Mouse (Mus musculus) erythroblast, embryonic 14.5 days (primary cell): Measurements from ENCODE around the gene Palmd. TPM values are rescaled to one million over a fixed set of nuclear protein-coding genes. Genes with fewer than 3 reads are reported as not detected.

Experiments
- H3K27me3 ChIP-seq: 2 replicates; pipeline ENCODE4 v1.6.1; 2012; ENCODE audit warnings: inconsistent platforms; ENCODE audit not compliant: control insufficient read depth
- H3K36me3 ChIP-seq: 2 replicates; pipeline ENCODE4 v1.6.1; 2012; ENCODE audit warnings: mild to moderate bottlenecking, inconsistent platforms; ENCODE audit not compliant: control insufficient read depth
- H3K4me1 ChIP-seq: 2 replicates; pipeline ENCODE4 v1.6.1; 2012; ENCODE audit warnings: inconsistent platforms; ENCODE audit not compliant: control insufficient read depth
- H3K4me3 ChIP-seq: replicated peaks from 2 replicates; pipeline ENCODE3; 2012; ENCODE audit warnings: moderate library complexity, mild to moderate bottlenecking, inconsistent platforms
- H3K9me3 ChIP-seq: 2 replicates; pipeline ENCODE4 v1.6.1; 2012; ENCODE audit warnings: low read length, inconsistent platforms, mixed read lengths; ENCODE audit not compliant: control insufficient read depth
- GATA1 ChIP-seq: IDR thresholded peaks from 2 replicates; pipeline ENCODE4 v1.6.1; 2012; ENCODE audit warnings: low read length, inconsistent platforms, mixed read lengths
- TAL1 ChIP-seq: IDR thresholded peaks from 3 replicates; pipeline ENCODE4 v1.6.1; 2012; ENCODE audit warnings: low read length, inconsistent platforms, mixed read lengths
- polyA plus RNA-seq: library from polyadenylated mRNA; stranded (reverse); fragments of >175 nt; gene quantifications from 2 replicates; pipeline ENCODE4 v1.2.3, GENCODE M21; 2012

Palmd gene
- polyA plus RNA-seq, 1 experiment: not detected

GRCm38 (mm10) chr3:116963213-116963612 lies 5.6 kb downstream of the Palmd start:
- Histone ChIP-seq H3K36me3 (no peaks in the 10 kb centered on the region), H3K4me1 (no peaks in the 10 kb centered on the region), H3K4me3 (no peak overlapping the region), H3K9me3 (no peaks in the 10 kb centered on the region), H3K27me3 (no peaks in the 10 kb centered on the region)
- no peak for TF ChIP-seq GATA1
- TF ChIP-seq TAL1: no peak

DNA sequence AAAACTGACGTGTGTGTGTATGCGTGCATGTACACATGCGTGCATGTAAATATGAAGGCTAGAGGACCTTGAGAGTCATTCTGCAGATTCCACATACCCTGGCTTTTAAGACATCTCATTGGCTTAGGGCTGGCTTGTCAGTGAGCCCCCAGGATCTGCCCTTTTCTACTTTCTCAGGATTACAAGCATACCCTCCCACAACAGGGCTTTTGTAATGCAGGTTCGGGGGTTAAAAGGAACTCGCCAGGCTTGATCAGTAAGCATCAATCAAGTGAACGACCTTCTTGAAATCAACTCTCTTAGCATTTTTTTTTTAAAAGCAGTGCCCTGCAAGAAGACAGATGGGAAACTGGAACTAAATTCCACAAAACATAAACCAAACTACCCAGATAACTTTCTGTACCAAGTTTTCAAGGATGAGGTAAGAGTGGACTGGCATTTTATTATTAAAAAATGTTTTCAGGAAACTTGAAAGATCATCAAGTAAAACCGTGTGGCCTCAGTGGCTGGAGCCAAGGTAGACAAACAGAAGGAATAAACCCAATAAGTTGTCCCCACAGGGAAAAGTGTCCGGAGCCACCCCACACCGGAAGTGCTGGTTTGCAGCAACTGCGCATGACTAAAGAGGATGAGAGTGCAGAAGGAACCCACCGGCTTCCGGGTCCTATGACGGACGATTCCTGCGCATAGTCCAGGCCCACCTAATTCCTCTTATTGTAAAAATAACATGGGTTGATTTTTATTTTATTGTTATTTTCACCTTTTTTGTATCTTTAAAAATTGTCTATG lies 7.2 kb downstream of the Palmd start:
- H3K27me3 ChIP-seq: no peaks in the 10 kb centered on the region
- H3K4me3 ChIP-seq: no peak overlapping the region
- H3K9me3 ChIP-seq: no peaks in the 10 kb centered on the region
- no peaks in the 10 kb centered on the region for H3K4me1 ChIP-seq
- H3K36me3 ChIP-seq: no peaks in the 10 kb centered on the region
- TF ChIP-seq GATA1 (no peak), TAL1 (no peak)

DNA sequence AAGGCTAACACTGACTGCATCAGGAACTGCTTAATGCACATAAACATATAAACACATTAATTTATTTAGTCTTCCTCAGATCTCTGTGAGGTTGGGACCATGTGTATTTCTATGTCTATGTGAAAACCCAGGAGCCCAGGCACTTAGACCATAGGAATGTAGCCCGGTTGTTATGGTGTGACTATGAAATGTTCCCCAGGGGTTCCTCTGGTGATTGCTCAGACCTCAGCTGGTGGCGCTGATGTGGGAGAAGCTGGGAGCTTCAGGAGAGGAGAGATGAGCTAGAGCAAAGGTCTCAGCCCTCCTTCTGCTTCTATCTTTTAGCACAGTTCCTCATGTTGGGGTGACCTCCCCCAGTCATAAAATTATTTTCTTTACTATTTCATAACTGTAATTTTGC lies 8.4 kb downstream of the Palmd start:
- no peak overlapping the region for H3K4me3 ChIP-seq
- no peaks in the 10 kb centered on the region for H3K9me3 ChIP-seq
- no peaks in the 10 kb centered on the region for H3K4me1 ChIP-seq
- H3K27me3 ChIP-seq: no peaks in the 10 kb centered on the region
- TF ChIP-seq TAL1 (no peak), GATA1 (no peak)
- H3K36me3 ChIP-seq: no peaks in the 10 kb centered on the region

DNA sequence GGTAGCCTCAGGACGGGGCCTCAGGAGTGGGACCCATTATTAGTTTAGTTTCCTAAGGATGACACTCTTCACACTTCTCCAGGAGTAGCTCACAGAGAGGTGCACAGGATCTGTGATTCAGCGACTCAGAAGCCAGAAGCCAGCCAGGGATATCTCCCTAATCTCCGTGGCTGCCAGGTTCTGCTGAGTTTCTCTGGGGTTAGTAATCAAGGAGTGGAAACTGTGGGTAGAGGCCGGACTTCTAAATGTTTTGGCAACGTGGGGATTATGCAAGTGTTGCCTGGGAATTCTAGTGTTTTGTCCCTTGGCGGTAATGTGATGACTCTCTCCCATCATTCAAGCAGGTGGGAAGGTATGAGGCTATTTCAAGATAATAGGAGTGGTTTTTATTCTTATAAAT lies 13.7 kb downstream of the Palmd start:
- no peaks in the 10 kb centered on the region for H3K36me3 ChIP-seq
- TF ChIP-seq GATA1 (no peak), TAL1 (no peak)
- no peak overlapping the region for H3K4me3 ChIP-seq

DNA sequence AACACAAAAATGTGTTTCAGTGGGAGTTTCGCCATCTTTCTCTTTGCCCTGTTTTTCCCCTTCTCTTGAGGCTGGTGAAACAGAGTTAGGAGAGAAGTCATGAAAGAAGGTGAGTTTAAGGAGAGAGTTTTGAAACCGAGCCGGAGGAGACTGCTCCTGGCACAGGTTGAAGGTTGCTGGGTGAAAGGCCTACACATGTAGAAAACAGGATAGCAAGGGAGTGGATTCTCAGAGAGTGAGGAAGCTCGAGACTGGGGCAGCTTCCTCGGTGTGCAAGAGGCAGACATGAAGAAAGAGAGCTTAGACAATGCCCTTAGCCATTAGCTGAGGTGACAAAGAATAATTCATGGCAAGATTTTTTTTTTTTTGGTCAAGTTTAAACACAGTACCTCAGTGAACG lies 15.4 kb downstream of the Palmd start:
- Histone ChIP-seq H3K4me1 (no peaks in the 10 kb centered on the region), H3K4me3 (no peak overlapping the region), H3K36me3 (no peaks in the 10 kb centered on the region), H3K9me3 (no peaks in the 10 kb centered on the region), H3K27me3 (no peaks in the 10 kb centered on the region)
- TF ChIP-seq GATA1 (no peak), TAL1 (no peak)

More for the DNA sequence above, 13.7 kb downstream of the Palmd start:
- H3K27me3 ChIP-seq: no peaks in the 10 kb centered on the region
- no peaks in the 10 kb centered on the region for H3K4me1 ChIP-seq
- no peaks in the 10 kb centered on the region for H3K9me3 ChIP-seq

DNA sequence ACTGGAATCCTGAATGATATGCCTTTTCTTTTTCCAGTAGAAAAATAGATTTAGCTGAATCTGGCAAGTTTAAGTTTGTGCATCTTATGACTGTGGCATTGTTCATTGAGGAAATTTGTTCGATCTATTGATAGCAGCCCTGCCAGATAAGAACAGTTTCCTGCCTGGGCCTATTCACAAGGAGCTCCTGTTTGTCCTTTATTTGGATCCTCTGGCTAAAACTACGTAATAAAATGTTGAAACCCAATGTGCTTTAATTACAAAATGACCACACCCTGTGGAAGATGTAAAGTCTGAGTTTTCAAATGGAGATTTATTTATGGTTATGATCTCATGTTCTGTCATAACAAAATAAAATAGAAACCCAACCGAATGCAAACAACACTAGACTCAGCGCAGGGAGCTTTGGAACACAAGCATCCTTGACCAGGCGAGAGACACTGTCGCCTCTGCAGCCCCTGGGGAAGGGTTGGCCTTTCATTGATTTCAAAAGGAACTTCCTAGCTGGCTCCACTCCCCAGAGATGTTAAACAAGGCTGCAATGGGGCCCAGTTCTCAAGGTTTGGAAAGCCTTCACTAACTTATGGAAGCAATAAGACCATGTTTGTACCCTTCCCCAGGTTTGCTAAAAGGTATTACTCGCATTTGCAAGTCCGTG lies 16.4 kb downstream of the Palmd start:
- TF ChIP-seq TAL1: no peak
- TF ChIP-seq GATA1: no peak
- H3K9me3 ChIP-seq: no peaks in the 10 kb centered on the region
- no peaks in the 10 kb centered on the region for H3K27me3 ChIP-seq
- H3K4me1 ChIP-seq: no peaks in the 10 kb centered on the region
- H3K36me3 ChIP-seq: no peaks in the 10 kb centered on the region
- no peak overlapping the region for H3K4me3 ChIP-seq

GRCm38 (mm10) chr3:116951489-116951888 lies 17.3 kb downstream of the Palmd start:
- no peaks in the 10 kb centered on the region for H3K9me3 ChIP-seq
- H3K27me3 ChIP-seq: no peaks in the 10 kb centered on the region
- H3K36me3 ChIP-seq: no peaks in the 10 kb centered on the region
- H3K4me3 ChIP-seq: no peak overlapping the region
- H3K4me1 ChIP-seq: no peaks in the 10 kb centered on the region
- no peak for TF ChIP-seq TAL1

DNA sequence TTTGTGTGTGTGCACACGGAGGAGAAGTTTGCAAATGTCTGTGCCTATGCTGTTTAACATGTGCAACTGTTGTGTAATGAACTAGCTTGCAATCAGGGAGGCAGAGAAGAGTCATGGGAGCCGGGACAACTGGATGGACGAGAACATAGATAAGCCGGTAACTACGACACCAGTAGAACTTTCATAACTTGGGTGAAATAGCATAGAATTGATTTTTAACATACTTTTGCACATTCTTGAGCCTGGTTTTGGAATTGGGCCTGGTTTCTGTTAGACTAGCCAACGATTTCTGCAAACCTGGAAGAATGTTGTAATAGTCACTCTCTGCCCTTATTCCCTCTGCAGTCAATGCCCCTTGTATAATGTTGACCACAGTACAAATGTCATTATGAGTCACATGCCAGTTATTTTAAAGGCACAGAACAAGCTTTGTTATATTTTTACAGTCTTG lies 18.1 kb downstream of the Palmd start:
- TF ChIP-seq GATA1 (no peak), TAL1 (no peak)

DNA sequence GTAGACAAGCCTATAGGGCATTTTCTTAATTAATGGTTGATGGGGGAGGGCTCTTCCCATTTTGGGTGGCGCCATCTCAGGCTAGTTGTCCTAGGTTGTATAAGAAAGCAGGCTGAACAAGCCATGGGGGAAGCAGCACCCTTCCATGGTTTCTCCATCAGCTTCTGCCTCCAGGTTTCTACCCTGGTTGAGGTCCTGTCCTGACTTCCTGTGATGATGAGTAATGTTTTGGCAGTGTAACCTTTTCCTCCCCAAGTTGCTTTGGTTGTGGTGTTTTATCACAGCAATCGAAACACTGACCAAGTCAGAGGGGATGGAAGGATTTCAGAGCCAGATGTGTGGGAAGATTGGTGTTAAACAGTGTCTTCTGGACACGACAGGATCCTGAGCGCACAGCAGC lies 22.3 kb downstream of the Palmd start:
- no peaks in the 10 kb centered on the region for H3K9me3 ChIP-seq
- no peaks in the 10 kb centered on the region for H3K27me3 ChIP-seq
- H3K36me3 ChIP-seq: no peaks in the 10 kb centered on the region
- TF ChIP-seq TAL1: no peak
- no peak for TF ChIP-seq GATA1
- H3K4me1 ChIP-seq: no peaks in the 10 kb centered on the region
- no peak overlapping the region for H3K4me3 ChIP-seq

More for the DNA sequence above, 18.1 kb downstream of the Palmd start:
- Histone ChIP-seq H3K4me3 (no peak overlapping the region), H3K9me3 (no peaks in the 10 kb centered on the region), H3K27me3 (no peaks in the 10 kb centered on the region), H3K4me1 (no peaks in the 10 kb centered on the region), H3K36me3 (no peaks in the 10 kb centered on the region)
